Mouse (Mus musculus) E14TG2a.4 (cell line): ENCODE results near the gene Ramp2.

Experiments
- H3K27me3 ChIP-seq: 2 replicates; pipeline ENCODE4 v1.6.1; 2014; ENCODE audit warnings: low read length, control low read depth; ENCODE audit not compliant: insufficient read depth
- H3K36me3 ChIP-seq: 2 replicates; pipeline ENCODE4 v1.6.1; 2014; ENCODE audit warnings: low read length, control low read depth; ENCODE audit not compliant: insufficient read depth
- H3K4me1 ChIP-seq: replicated peaks from 2 replicates; pipeline ENCODE4 v1.6.1; 2014; ENCODE audit warnings: low read depth, low read length, control low read depth
- H3K4me3 ChIP-seq: replicated peaks from 2 replicates; pipeline ENCODE4 v1.5.1; 2014; ENCODE audit warnings: mild to moderate bottlenecking, low read length
- H3K9me3 ChIP-seq: 2 replicates; pipeline ENCODE4 v1.6.1; 2014; ENCODE audit warnings: low read length, control low read depth
- CTCF ChIP-seq: conservative IDR thresholded peaks from 2 replicates; pipeline ENCODE4 v1.5.1; 2014; ENCODE audit warnings: low read length
- NANOG ChIP-seq: IDR thresholded peaks from 2 replicates; pipeline ENCODE4 v1.6.1; 2014; ENCODE audit warnings: borderline replicate concordance, low read length, mixed read lengths
- POU5F1 ChIP-seq: IDR thresholded peaks from 2 replicates; pipeline ENCODE4 v1.6.1; 2014; ENCODE audit warnings: low read length, borderline replicate concordance

Ramp2 gene

GRCm38 (mm10) chr11:101287306-101287705 lies 41.5 kb downstream of the Ramp2 start:
- H3K36me3 ChIP-seq, result peaks cover 82% of the 10 kb centered on the region

GRCm38 (mm10) chr11:101291231-101291630 lies 45.4 kb downstream of the Ramp2 start:
- TF ChIP-seq POU5F1 (no peak), NANOG (no peak), CTCF (no peak)
- Histone ChIP-seq H3K27me3 (no peaks in the 10 kb centered on the region), H3K9me3 (no peaks in the 10 kb centered on the region), H3K4me1 (peaks cover 12% of the 10 kb centered on the region), H3K4me3 (no peak overlapping the region), H3K36me3 (peaks cover 95% of the 10 kb centered on the region)

More at GRCm38 (mm10) chr11:101287306-101287705, 41.5 kb downstream of the Ramp2 start:
- no peaks in the 10 kb centered on the region for H3K9me3 ChIP-seq
- no peaks in the 10 kb centered on the region for H3K27me3 ChIP-seq
- H3K4me3 ChIP-seq, result no peak overlapping the region
- TF ChIP-seq NANOG (no peak), POU5F1 (no peak)
- peaks cover 15% of the 10 kb centered on the region for H3K4me1 ChIP-seq

- Histone ChIP-seq H3K4me1 (peaks cover 12% of the 10 kb centered on the region), H3K36me3 (peaks cover 97% of the 10 kb centered on the region), H3K27me3 (no peaks in the 10 kb centered on the region), H3K9me3 (no peaks in the 10 kb centered on the region), H3K4me3 (no peak overlapping the region)
- no peak for TF ChIP-seq POU5F1
- TF ChIP-seq CTCF, result no peak
- TF ChIP-seq NANOG, result no peak
These were observed 49.4 kb downstream of the Ramp2 start for GRCm38 (mm10) chr11:101295191-101295590.

GRCm38 (mm10) chr11:101300881-101301280 lies 55.1 kb downstream of the Ramp2 start:
- Histone ChIP-seq H3K27me3 (no peaks in the 10 kb centered on the region), H3K36me3 (peaks cover 44% of the 10 kb centered on the region), H3K4me1 (peaks cover 15% of the 10 kb centered on the region), H3K4me3 (peak overlapping the region; percentile 98), H3K9me3 (no peaks in the 10 kb centered on the region)
- TF ChIP-seq CTCF (peak; percentile 15), POU5F1 (no peak)

- H3K4me3 ChIP-seq, result peak overlapping the region; percentile 98
- no peak for TF ChIP-seq NANOG
- TF ChIP-seq CTCF, result no peak
- no peak for TF ChIP-seq POU5F1
- H3K9me3 ChIP-seq, result no peaks in the 10 kb centered on the region
- no peaks in the 10 kb centered on the region for H3K27me3 ChIP-seq
- peaks cover 38% of the 10 kb centered on the region for H3K36me3 ChIP-seq
- peaks cover 18% of the 10 kb centered on the region for H3K4me1 ChIP-seq
These were observed 55.6 kb downstream of the Ramp2 start for GRCm38 (mm10) chr11:101301299-101302003.

DNA sequence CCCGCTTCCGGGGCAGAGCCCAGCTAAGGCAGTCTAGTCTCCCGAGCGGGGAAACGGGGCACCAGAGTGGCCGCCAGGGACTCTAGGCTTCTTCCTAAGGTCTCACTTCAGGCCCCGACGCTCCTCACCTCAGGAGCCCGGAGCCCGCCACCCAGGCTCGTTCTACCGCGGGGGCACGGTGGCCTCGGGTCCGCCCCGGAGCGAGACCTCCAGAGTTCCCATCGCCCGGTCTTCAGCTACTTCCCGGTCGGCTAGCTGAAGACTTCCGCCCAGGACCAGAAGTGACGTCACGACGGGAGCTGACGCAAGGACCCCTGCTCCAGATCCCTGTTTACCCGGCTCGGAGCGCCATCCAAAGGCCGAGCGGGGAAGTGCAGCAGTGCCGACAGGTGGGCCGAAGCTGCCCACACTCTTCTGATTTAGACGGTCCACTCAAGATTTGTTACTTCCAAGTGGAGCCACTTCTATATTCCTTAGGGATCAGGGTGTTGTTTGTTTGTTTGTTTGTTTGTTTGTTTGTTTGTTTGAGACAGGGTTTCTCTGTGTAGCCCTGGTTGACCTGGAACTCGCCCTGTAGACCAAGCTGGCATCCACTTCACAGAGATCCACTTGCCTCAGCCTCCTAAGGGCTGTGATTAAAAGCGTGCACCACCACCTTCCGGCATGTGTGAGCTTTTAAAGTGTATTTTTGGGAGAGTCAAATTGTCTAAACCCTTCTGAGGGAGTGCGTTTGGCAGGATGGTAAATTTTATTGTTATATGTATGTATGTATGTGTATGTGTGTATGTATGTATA lies 56.4 kb downstream of the Ramp2 start, which contains the start of gene Becn1:
Gene Becn1 (minus strand): TSS at position 283 of the 795 bp plus-strand sequence.
- Histone ChIP-seq H3K4me1 (peaks cover 26% of the 10 kb centered on the region), H3K4me3 (peak within 1 kb of the TSS; percentile 98), H3K36me3 (peaks cover 31% of the 10 kb centered on the region), H3K9me3 (no peaks in the 10 kb centered on the region), H3K27me3 (no peaks in the 10 kb centered on the region)
- TF ChIP-seq POU5F1, result no peak
- TF ChIP-seq NANOG, result no peak
- peak; percentile 98 for TF ChIP-seq CTCF

GRCm38 (mm10) chr11:101307744-101308143 lies 61.9 kb downstream of the Ramp2 start:
- H3K4me3 ChIP-seq, result no peak overlapping the region
- H3K4me1 ChIP-seq, result peaks cover 24% of the 10 kb centered on the region
- 0 out of 2 replicates have a peak, but pooled peaks cover 2% of the 10 kb centered on the region for H3K27me3 ChIP-seq
- no peaks in the 10 kb centered on the region for H3K9me3 ChIP-seq
- TF ChIP-seq NANOG (peak; percentile 57; the same call in 1 of the 2 replicates), CTCF (no peak), POU5F1 (no peak; the same call in 1 of the 2 replicates)
- H3K36me3 ChIP-seq, result no peaks in the 10 kb centered on the region
